Mouse (Mus musculus) liver, adult 2 months (tissue): ENCODE results near the gene Entpd2.

Experiments
- CTCF ChIP-seq: fragments of 200-500 bp; IDR thresholded peaks from 2 replicates; pipeline ENCODE4 v1.5.1; 2011; ENCODE audit warnings: low read depth, low read length, control low read depth
- POLR2A ChIP-seq: fragments of 200-500 bp; IDR thresholded peaks from 2 replicates; pipeline ENCODE4 v1.6.1; 2011; ENCODE audit warnings: low read length, control low read depth; ENCODE audit not compliant: insufficient read depth; ENCODE audit errors: extremely low read depth

DNA sequence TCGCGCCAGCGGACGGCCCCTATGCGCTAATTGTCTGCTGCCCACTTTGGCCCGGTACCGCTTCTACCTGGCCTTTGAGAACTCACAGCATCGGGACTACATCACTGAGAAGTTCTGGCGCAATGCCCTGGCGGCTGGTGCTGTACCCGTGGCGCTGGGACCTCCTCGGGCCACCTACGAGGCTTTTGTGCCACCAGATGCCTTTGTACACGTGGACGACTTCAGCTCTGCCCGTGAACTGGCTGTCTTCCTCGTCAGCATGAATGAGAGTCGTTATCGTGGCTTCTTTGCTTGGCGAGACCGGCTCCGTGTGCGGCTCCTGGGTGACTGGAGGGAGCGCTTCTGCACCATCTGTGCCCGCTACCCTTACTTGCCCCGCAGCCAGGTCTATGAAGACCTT lies 29.8 kb downstream of the Entpd2 start:
- no peak for TF ChIP-seq CTCF
- TF ChIP-seq POLR2A = no peak
